Mouse (Mus musculus) spleen, adult 2 months (tissue): ENCODE measurements around the gene Ppp2r5a. TPM values are rescaled to one million over a fixed set of nuclear protein-coding genes. Genes with fewer than 3 reads are reported as not detected.
A peak's percentile ranks its signal among the peaks of the same experiment; 100 is the strongest.

Experiments used
- DNase-seq, 2 experiments: peaks; one replicate each; pipeline versions ENCODE4 v3.0.0 to v3.0.0-alpha.2; 2012 to 2021; ENCODE audit warnings: low spot score in 2 of 2, low read depth in 1 of 2
- H3K27ac ChIP-seq: fragments of 200-500 bp; 2 replicates; pipeline ENCODE4 v1.5.1; 2012; ENCODE audit warnings: low read length, inconsistent platforms; ENCODE audit not compliant: insufficient read depth
- H3K27me3 ChIP-seq: fragments of 200-500 bp; 2 replicates; pipeline ENCODE4 v1.6.1; 2012; ENCODE audit warnings: mild to moderate bottlenecking, moderate library complexity, low read length, inconsistent platforms; ENCODE audit not compliant: control insufficient read depth, insufficient read depth
- H3K36me3 ChIP-seq: fragments of 200-500 bp; 2 replicates; pipeline ENCODE4 v1.6.1; 2012; ENCODE audit warnings: mild to moderate bottlenecking, low read length, inconsistent platforms; ENCODE audit not compliant: control insufficient read depth, insufficient read depth
- H3K4me1 ChIP-seq: fragments of 200-500 bp; 2 replicates; pipeline ENCODE4 v1.6.1; 2011; ENCODE audit warnings: inconsistent platforms; ENCODE audit not compliant: control insufficient read depth, insufficient read depth, insufficient read length
- H3K4me3 ChIP-seq: fragments of 200-500 bp; 2 replicates; pipeline ENCODE4 v1.5.1; 2011; ENCODE audit warnings: mild to moderate bottlenecking, inconsistent platforms; ENCODE audit not compliant: insufficient read depth, insufficient read length; ENCODE audit errors: extremely low read depth
- CTCF ChIP-seq: fragments of 200-500 bp; IDR thresholded peaks from 2 replicates; pipeline ENCODE4 v1.5.1; 2011; ENCODE audit warnings: mild to moderate bottlenecking, inconsistent platforms; ENCODE audit not compliant: insufficient read depth, insufficient read length, insufficient replicate concordance; ENCODE audit errors: extremely low read depth
- POLR2A ChIP-seq: fragments of 200-500 bp; IDR thresholded peaks from 2 replicates; pipeline ENCODE4 v1.6.1; 2011; ENCODE audit warnings: low read depth, low read length, inconsistent platforms
- WGBS: fragments of 180-500 bp; shearing (Covaris S2); methylation state at CpG from one replicate; pipeline ENCODE4 v1.1.7; 2018; 5-methylcytosine and 5-hydroxymethylcytosine counted together
- polyA plus RNA-seq: library from polyadenylated mRNA; depleted of rRNA; stranded (reverse); fragments of >200 nt; gene quantifications from 2 replicates; pipeline ENCODE4 v1.2.3, GENCODE M21; 2012

Gene Ppp2r5a
- polyA plus RNA-seq, 1 experiment: 49.2 TPM

DNA sequence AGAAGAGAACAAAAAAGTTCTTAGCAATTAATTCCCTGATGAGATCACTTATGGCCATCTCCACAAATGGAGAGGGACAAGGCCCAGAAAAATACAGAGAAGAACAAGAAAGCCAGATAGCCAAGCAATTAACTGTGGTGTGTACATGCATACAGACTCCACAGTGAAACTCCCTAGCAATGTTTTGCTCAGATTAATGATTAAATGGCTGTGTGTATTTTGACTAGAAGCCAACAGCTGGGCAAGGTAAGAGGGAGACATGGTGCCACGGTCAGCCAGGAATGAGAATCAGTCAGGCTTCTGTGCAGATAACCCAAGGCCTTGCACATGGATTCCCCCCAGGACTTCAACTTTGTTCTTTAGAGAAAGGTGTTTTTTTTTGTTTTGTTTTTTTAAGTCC, 41.4 kb upstream of the Ppp2r5a start:
- Histone ChIP-seq H3K4me3 (no peak overlapping the region), H3K27me3 (no peaks in the 10 kb centered on the region), H3K36me3 (no peaks in the 10 kb centered on the region), H3K27ac (no peak overlapping the region), H3K4me1 (peaks cover 7% of the 10 kb centered on the region; the same call in 1 of the 2 replicates)
- no peak for TF ChIP-seq CTCF
- no peak for TF ChIP-seq POLR2A
- no peak for DNase-seq
- WGBS: 87% methylated on average over 1 of the region's 1 CpGs

GRCm38 (mm10) chr1:191439011-191439410, 35.9 kb upstream of the Ppp2r5a start:
- Histone ChIP-seq H3K36me3 (no peaks in the 10 kb centered on the region), H3K27me3 (no peaks in the 10 kb centered on the region), H3K27ac (no peak overlapping the region), H3K4me1 (no peaks in the 10 kb centered on the region), H3K4me3 (no peak overlapping the region)
- WGBS: 43% methylated on average over 3 of the region's 3 CpGs
- no peak for DNase-seq
- TF ChIP-seq POLR2A: no peak
- no peak for TF ChIP-seq CTCF

- H3K4me3 ChIP-seq: no peak overlapping the region
- H3K36me3 ChIP-seq: no peaks in the 10 kb centered on the region
- no peaks in the 10 kb centered on the region for H3K4me1 ChIP-seq
- H3K27ac ChIP-seq: no peak overlapping the region
- TF ChIP-seq CTCF: no peak
- DNase-seq: no peak
- 73% methylated on average over 4 of the region's 4 CpGs for WGBS
- no peaks in the 10 kb centered on the region for H3K27me3 ChIP-seq
Observed at GRCm38 (mm10) chr1:191438546-191438945, 35.5 kb upstream of the Ppp2r5a start.

- no peak for TF ChIP-seq POLR2A
- no peak for TF ChIP-seq CTCF
- Histone ChIP-seq H3K27ac (no peak overlapping the region), H3K4me1 (no peaks in the 10 kb centered on the region; the same call in 1 of the 2 replicates), H3K27me3 (no peaks in the 10 kb centered on the region), H3K4me3 (no peak overlapping the region), H3K36me3 (no peaks in the 10 kb centered on the region)
- 74% methylated on average over 3 of the region's 3 CpGs for WGBS
- DNase-seq: no peak
Observed at GRCm38 (mm10) chr1:191436647-191437046, 33.6 kb upstream of the Ppp2r5a start.

DNA sequence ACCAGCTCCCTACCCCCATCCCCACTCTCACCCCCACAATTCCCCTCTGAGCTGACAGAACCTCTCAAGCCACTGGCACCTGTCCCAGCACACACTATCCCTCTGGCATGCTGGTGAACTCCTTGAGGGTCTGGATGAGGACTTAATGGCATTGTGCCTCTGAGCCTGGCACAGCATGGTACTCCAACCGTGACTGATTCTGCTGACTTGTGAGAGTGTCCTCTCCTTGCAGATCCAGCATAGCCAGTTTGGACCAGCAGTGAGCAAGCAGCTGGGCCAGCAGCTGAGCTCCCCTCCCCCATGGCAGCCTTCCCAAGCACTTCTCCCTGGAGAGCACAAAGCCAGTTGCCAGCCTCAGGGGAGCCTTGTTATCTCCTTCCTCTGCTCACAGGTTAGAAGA, 32.3 kb upstream of the Ppp2r5a start:
- no peak overlapping the region for H3K4me3 ChIP-seq
- no peak for DNase-seq

GRCm38 (mm10) chr1:191432531-191432930, 29.5 kb upstream of the Ppp2r5a start:
- Histone ChIP-seq H3K36me3 (no peaks in the 10 kb centered on the region), H3K4me1 (no peaks in the 10 kb centered on the region; the same call in 1 of the 2 replicates), H3K27ac (no peak overlapping the region), H3K4me3 (peak overlapping the region; percentile 38), H3K27me3 (no peaks in the 10 kb centered on the region)
- TF ChIP-seq POLR2A: no peak
- no peak for TF ChIP-seq CTCF
- WGBS: 54% methylated on average over 7 of the region's 7 CpGs
- no peak for DNase-seq

More for the DNA sequence above, 32.3 kb upstream of the Ppp2r5a start:
- no peaks in the 10 kb centered on the region; the same call in 1 of the 2 replicates for H3K4me1 ChIP-seq
- 52% methylated on average over 1 of the region's 1 CpGs for WGBS
- no peak overlapping the region for H3K27ac ChIP-seq
- TF ChIP-seq POLR2A (no peak), CTCF (no peak)
- no peaks in the 10 kb centered on the region for H3K36me3 ChIP-seq
- no peaks in the 10 kb centered on the region for H3K27me3 ChIP-seq

- WGBS: 53% methylated on average over 15 of the region's 15 CpGs
- no peak for DNase-seq
- no peaks in the 10 kb centered on the region for H3K36me3 ChIP-seq
- peak overlapping the region; percentile 38 for H3K4me3 ChIP-seq
- H3K4me1 ChIP-seq: peaks cover 2% of the 10 kb centered on the region; the same call in 1 of the 2 replicates
- H3K27ac ChIP-seq: no peak overlapping the region
- TF ChIP-seq POLR2A (no peak), CTCF (no peak)
- no peaks in the 10 kb centered on the region for H3K27me3 ChIP-seq
Observed at GRCm38 (mm10) chr1:191432023-191432422, 29.0 kb upstream of the Ppp2r5a start.

GRCm38 (mm10) chr1:191430121-191430520, 27.0 kb upstream of the Ppp2r5a start:
- DNase-seq: no peak
- Histone ChIP-seq H3K36me3 (no peaks in the 10 kb centered on the region), H3K4me1 (peaks cover 3% of the 10 kb centered on the region; the same call in 1 of the 2 replicates), H3K4me3 (no peak overlapping the region), H3K27me3 (no peaks in the 10 kb centered on the region), H3K27ac (no peak overlapping the region)
- 93% methylated on average over 7 of the region's 7 CpGs for WGBS
- TF ChIP-seq POLR2A (no peak), CTCF (no peak)
